10 mouse cellular contexts compared by ENCODE assay signal in genomic region chr15:83008761-83009423, GRCm38 (mm10). TPM values are rescaled to one million over a fixed set of nuclear protein-coding genes. Genes with fewer than 3 reads are reported as not detected.
DNase-seq lines count a peak whose midpoint lies in the region; ATAC-seq and TF ChIP-seq lines count a peak whose summit lies in the region.
"Had no signal": no experiment of that assay in that cellular context is flagged by ENCODE, and none has a peak within 500 bp of the region (broad histone marks: within the 10 kb centered on the region; RNA-seq: fewer than 3 reads in every experiment).

No protein-coding gene starts in this region.

- H3K36me3 ChIP-seq in myocyte (ENCODE audit: control insufficient read depth, insufficient read depth) = no peaks in the 10 kb centered on the region
- H3K36me3 ChIP-seq: midbrain, embryonic 12.5 days had no signal

- no peaks in the 10 kb centered on the region for H3K79me2 ChIP-seq in myocyte (ENCODE audit: control insufficient read depth, insufficient read depth)

- DNase-seq in frontal cortex, postnatal 25 days (ENCODE audit: low spot score in 2 of 2) = no peak
- peak; percentile 63 to 68 for DNase-seq in spleen, adult 18-20 months
- DNase-seq in spleen, adult 12 weeks (ENCODE audit: low spot score) = no peak
- no peak for DNase-seq in layer of hippocampus, adult 8-10 months (ENCODE audit: low spot score in 2 of 2)
- DNase-seq in embryo, embryonic 9.5 days (ENCODE audit: extremely low spot score) = no peak
- no peak for DNase-seq in Muller cell, postnatal 12 days (ENCODE audit: inconsistent ontology term)
- DNase-seq: right cerebral cortex, postnatal 14 days had no signal

- no peak overlapping the region for H3K4me3 ChIP-seq in myocyte
- H3K4me3 ChIP-seq: midbrain, embryonic 12.5 days had no signal

- no peak overlapping the region for H3ac ChIP-seq in myocyte (ENCODE audit: control insufficient read depth, insufficient read length)

- peaks cover 7% of the 10 kb centered on the region for H3K27me3 ChIP-seq in myocyte (ENCODE audit: control insufficient read depth, insufficient read depth, insufficient read length)

- H3K4me2 ChIP-seq in myocyte (ENCODE audit: low read depth) = peak overlapping the region; percentile 46
- H3K4me2 ChIP-seq: midbrain, embryonic 12.5 days had no signal

- ATAC-seq in frontal cortex, adult (ENCODE audit: low TSS enrichment) = peak; percentile 48; the same call in 1 of the 2 replicates

- no peak for TF ChIP-seq POLR2A in myocyte (IDR thresholded peaks at IDR 0.05; ENCODE audit: insufficient read length, low read depth)

TF ChIP-seq in myocyte, 11 proteins besides CTCF, POLR2A, EP300 and RAD21:
- TF ChIP-seq TCF12 (IDR thresholded peaks at IDR 0.05; ENCODE audit: insufficient read depth, poor library complexity, severe bottlenecking) (peak; percentile 41), CEBPB (IDR thresholded peaks at IDR 0.05; ENCODE audit: insufficient read depth, poor library complexity, severe bottlenecking) (no peak), MYOG (IDR thresholded peaks at IDR 0.05; ENCODE audit: control insufficient read depth in 1 of 3, insufficient read depth in 1 of 3, insufficient read length in 2 of 3, low read depth in 2 of 3) (peak in 1 of 3 experiments; percentile 75), E2F4 (IDR thresholded peaks at IDR 0.05; ENCODE audit: insufficient read depth) (no peak), USF1 (IDR thresholded peaks at IDR 0.05; ENCODE audit: low read depth) (no peak), MYOD1 (IDR thresholded peaks at IDR 0.05; ENCODE audit: control insufficient read depth in 1 of 3, insufficient read length in 2 of 3, low read depth in 2 of 3) (peak in 2 of 3 experiments; percentile 74 to 82), REST (IDR thresholded peaks at IDR 0.05; ENCODE audit: insufficient read depth, insufficient read length) (no peak), SRF (IDR thresholded peaks at IDR 0.05; ENCODE audit: control insufficient read depth, insufficient read length, low read depth) (no peak), POLR2AphosphoS2 (IDR thresholded peaks at IDR 0.05; ENCODE audit: insufficient read length, low read depth) (no peak), MAX (IDR thresholded peaks at IDR 0.05; ENCODE audit: low read depth) (no peak), TCF3 (IDR thresholded peaks at IDR 0.05; ENCODE audit: insufficient read length, low read depth) (peak; percentile 10)
TF ChIP-seq in myocyte: peak in this region for 4.

RNA-seq across cellular contexts. Expression of gene Tcf20, which starts 21.2 kb away (rescaled TPM):
- polyA plus RNA-seq in myocyte (2012; fragmentation: generic; extraction: Trizol) = 11.1 TPM
- total RNA-seq in layer of hippocampus, adult 8-10 months (2022) = 100 to 1,000 TPM; 192 to 215 (median 201) TPM

RNA-seq across cellular contexts. Expression of gene Nfam1, which starts 24.2 kb away (rescaled TPM):
- not detected for polyA plus RNA-seq in myocyte (2012; fragmentation: generic; extraction: Trizol)
- total RNA-seq in layer of hippocampus, adult 8-10 months (2022) = 1 to 10 TPM; 1.7 to 6.2 (median 3.5) TPM

Comparison
In these comparisons a context has a peak if more than half of its experiments do, and no peak if none do; other contexts are left out.
1. DNase-seq: peak in spleen, adult 18-20 months (2 of 2); none in frontal cortex, postnatal 25 days (0 of 2), spleen, adult 12 weeks (single experiment), layer of hippocampus, adult 8-10 months (0 of 2), embryo, embryonic 9.5 days (single experiment) and Muller cell, postnatal 12 days (single experiment).